Mouse (Mus musculus): ENCODE data around the gene Iqschfp.

The Iqschfp gene

GRCm38 (mm10) chr3:68572249-68573225 lies 680.5 kb downstream of the Iqschfp start:
- CTCF ChIA-PET, result no interaction called here

- CTCF ChIA-PET, result no interaction called here
Observed at GRCm38 (mm10) chr3:68573226-68573624, 681.2 kb downstream of the Iqschfp start.

GRCm38 (mm10) chr3:68574097-68574496 lies 682.1 kb downstream of the Iqschfp start:
- CTCF ChIA-PET, result no interaction called here

GRCm38 (mm10) chr3:68574565-68574964 lies 682.5 kb downstream of the Iqschfp start:
- CTCF ChIA-PET, result no interaction called here

GRCm38 (mm10) chr3:68575636-68576340 lies 683.8 kb downstream of the Iqschfp start:
- CTCF ChIA-PET, result no interaction called here

- CTCF ChIA-PET, result no interaction called here
Observed at GRCm38 (mm10) chr3:68576431-68576830, 684.4 kb downstream of the Iqschfp start.

GRCm38 (mm10) chr3:68576948-68577347 lies 684.9 kb downstream of the Iqschfp start:
- CTCF ChIA-PET, result no interaction called here

- CTCF ChIA-PET, result no interaction called here
Observed at GRCm38 (mm10) chr3:68581591-68581990, 689.6 kb downstream of the Iqschfp start.

GRCm38 (mm10) chr3:68582103-68582740 lies 690.2 kb downstream of the Iqschfp start:
- CTCF ChIA-PET, result no interaction called here

- CTCF ChIA-PET, result no interaction called here
Observed at GRCm38 (mm10) chr3:68583031-68583693, 691.1 kb downstream of the Iqschfp start.

GRCm38 (mm10) chr3:68583771-68584511 lies 691.9 kb downstream of the Iqschfp start:
- CTCF ChIA-PET, result no interaction called here

- CTCF ChIA-PET, result no interaction called here
Observed at GRCm38 (mm10) chr3:68585213-68585612, 693.2 kb downstream of the Iqschfp start.

GRCm38 (mm10) chr3:68586646-68587064 lies 694.6 kb downstream of the Iqschfp start:
- CTCF ChIA-PET, result no interaction called here

- CTCF ChIA-PET, result no interaction called here
Observed at GRCm38 (mm10) chr3:68587567-68588245, 695.7 kb downstream of the Iqschfp start.

GRCm38 (mm10) chr3:68589220-68589840 lies 697.3 kb downstream of the Iqschfp start:
- CTCF ChIA-PET, result no interaction called here

- CTCF ChIA-PET, result no interaction called here
Observed at GRCm38 (mm10) chr3:68590436-68590835, 698.4 kb downstream of the Iqschfp start.

- CTCF ChIA-PET, result interaction anchor here (0.6 kb wide), 1 partner anchor 895 kb away, joined by 3 read pairs; no protein-coding TSS in a partner anchor
Observed at GRCm38 (mm10) chr3:68592575-68592974, 700.5 kb downstream of the Iqschfp start.

GRCm38 (mm10) chr3:68593073-68593867 lies 701.2 kb downstream of the Iqschfp start:
- CTCF ChIA-PET, result interaction anchor here (0.6 kb wide), 1 partner anchor 895 kb away, joined by 3 read pairs; no protein-coding TSS in a partner anchor

GRCm38 (mm10) chr3:68595316-68595925 lies 703.4 kb downstream of the Iqschfp start:
- CTCF ChIA-PET, result no interaction called here
